Mouse (Mus musculus) megakaryocyte progenitor cell, adult 5-6 weeks (primary cell): ENCODE data around the gene Col4a1. TPM values are rescaled to one million over a fixed set of nuclear protein-coding genes. Genes with fewer than 3 reads are reported as not detected.

ENCODE experiments used
- ATAC-seq: replicated peaks from 2 replicates; pipeline ENCODE4 v1.8.0; 2016; ENCODE audit warnings: mild to moderate bottlenecking, moderate TSS enrichment, inconsistent platforms; ENCODE audit not compliant: poor library complexity
- total RNA-seq, 2 experiments: library from RNA; stranded (forward) in 1 of 2; stranded (reverse) in 1 of 2; fragments of 157-497, 149-512 nt in 1 of 2; fragments of 200-1000 nt in 1 of 2; gene quantifications; 2 replicates each; pipeline versions ENCODE4 v1.2.3 to v1.2.4; 2015 to 2017

Gene Col4a1
- total RNA-seq, 2 experiments from 2014 or later = 0.08 to 0.32 TPM

GRCm38 (mm10) chr8:11273506-11274158 is 39.0 kb downstream of the Col4a1 start:
- ATAC-seq = no peak

GRCm38 (mm10) chr8:11272205-11272604 is 40.4 kb downstream of the Col4a1 start:
- ATAC-seq = no peak

GRCm38 (mm10) chr8:11270826-11271225 is 41.8 kb downstream of the Col4a1 start:
- ATAC-seq = peak; percentile 58; the same call in 1 of the 2 replicates

GRCm38 (mm10) chr8:11268753-11269152 is 43.9 kb downstream of the Col4a1 start:
- no peak for ATAC-seq

GRCm38 (mm10) chr8:11266471-11266870 is 46.2 kb downstream of the Col4a1 start:
- ATAC-seq = no peak

- ATAC-seq = no peak
These were observed 46.7 kb downstream of the Col4a1 start for GRCm38 (mm10) chr8:11265971-11266370.

- ATAC-seq = no peak
These were observed 48.8 kb downstream of the Col4a1 start for GRCm38 (mm10) chr8:11263848-11264247.

GRCm38 (mm10) chr8:11262031-11262735 is 50.4 kb downstream of the Col4a1 start:
- no peak for ATAC-seq

GRCm38 (mm10) chr8:11259832-11260615 is 52.6 kb downstream of the Col4a1 start:
- ATAC-seq = peak; percentile 86

GRCm38 (mm10) chr8:11258517-11259136 is 54.0 kb downstream of the Col4a1 start:
- ATAC-seq = no peak

GRCm38 (mm10) chr8:11257079-11258017 is 55.3 kb downstream of the Col4a1 start:
- no peak for ATAC-seq

- ATAC-seq = no peak
These were observed 56.2 kb downstream of the Col4a1 start for GRCm38 (mm10) chr8:11256405-11256804.

GRCm38 (mm10) chr8:11255680-11256079 is 56.9 kb downstream of the Col4a1 start:
- ATAC-seq = no peak

- no peak for ATAC-seq
These were observed 57.6 kb downstream of the Col4a1 start for GRCm38 (mm10) chr8:11254914-11255530.

- no peak for ATAC-seq
These were observed 58.1 kb downstream of the Col4a1 start for GRCm38 (mm10) chr8:11254510-11254909.

- peak; percentile 77 for ATAC-seq
These were observed 59.1 kb downstream of the Col4a1 start for GRCm38 (mm10) chr8:11253556-11253955.

- no peak for ATAC-seq
These were observed 59.6 kb downstream of the Col4a1 start for GRCm38 (mm10) chr8:11253041-11253440.

- ATAC-seq = no peak
These were observed 60.3 kb downstream of the Col4a1 start for GRCm38 (mm10) chr8:11252235-11252774.

GRCm38 (mm10) chr8:11250149-11250548 is 62.5 kb downstream of the Col4a1 start:
- ATAC-seq = 0 out of 2 replicates have a peak, but pooled peaks have one; percentile 7
